Mouse (Mus musculus): ENCODE results near the gene Evl.

DNA sequence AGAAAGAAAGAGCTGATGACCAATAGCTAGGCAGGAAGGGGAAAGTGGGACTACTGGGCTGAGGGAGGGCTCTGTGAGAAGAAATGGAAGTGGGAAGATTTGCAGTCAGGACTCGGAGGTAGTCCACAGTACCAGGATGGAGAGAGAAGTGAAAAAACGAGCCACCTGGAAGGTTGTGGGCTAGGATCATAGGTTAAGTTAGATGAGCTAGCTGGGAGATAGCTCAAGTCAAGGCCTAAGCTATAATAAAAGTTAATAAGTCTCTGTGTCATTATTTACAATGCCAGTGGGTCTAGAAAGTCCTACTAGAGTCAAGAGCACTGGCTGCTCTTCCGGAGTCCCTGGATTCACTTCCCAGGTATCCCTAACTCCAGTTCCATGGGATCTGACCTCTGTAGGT, 164.0 kb downstream of the Evl start:
- no peak for TF ChIP-seq POLR2A (IDR thresholded peaks at IDR 0.05; ENCODE audit: low read depth, low read length)
- no peak for TF ChIP-seq CTCF (conservative IDR thresholded peaks at IDR 0.05; ENCODE audit: insufficient read depth, insufficient read length, low read depth, low read length)

Data from kidney, adult 2 months (tissue).